Mouse (Mus musculus): ENCODE results near the gene Esf1.
"Not testable (repeated sequence)": the region's sequence is repeated elsewhere in the genome, so short reads cannot be mapped to it uniquely, and the experiment has no call there.

Esf1 gene

GRCm38 (mm10) chr2:140170127-140170802 lies at the start of gene Esf1, which contains the start of gene Ndufaf5:
Gene Esf1, minus strand, starts transcription at chr2:140170564.
Gene Ndufaf5, plus strand, starts transcription at chr2:140170649.
- DNase-seq (ENCODE audit: low spot score in 2 of 2), result peak; percentile 97

- no peak for DNase-seq (ENCODE audit: low spot score in 2 of 2)
Observed at GRCm38 (mm10) chr2:140215965-140216364, 45.6 kb upstream of the Esf1 start.

- DNase-seq (ENCODE audit: low spot score in 2 of 2), result no peak
Observed at GRCm38 (mm10) chr2:140215415-140215814, 45.1 kb upstream of the Esf1 start.

- DNase-seq (ENCODE audit: low spot score in 2 of 2), result no peak
Observed at GRCm38 (mm10) chr2:140214519-140215027, 44.2 kb upstream of the Esf1 start.

- no peak for DNase-seq (ENCODE audit: low spot score in 2 of 2)
Observed at GRCm38 (mm10) chr2:140203756-140204155, 33.4 kb upstream of the Esf1 start.

GRCm38 (mm10) chr2:140202573-140202972 lies 32.2 kb upstream of the Esf1 start:
- peak in 1 of 2 experiments; percentile 11 for DNase-seq (ENCODE audit: low spot score in 2 of 2)

- no peak for DNase-seq (ENCODE audit: low spot score in 2 of 2)
Observed at GRCm38 (mm10) chr2:140200713-140201112, 30.3 kb upstream of the Esf1 start.

- DNase-seq (ENCODE audit: low spot score in 2 of 2), result not testable (repeated sequence)
Observed at GRCm38 (mm10) chr2:140185685-140186210, 15.4 kb upstream of the Esf1 start.

GRCm38 (mm10) chr2:140170803-140171553 lies 614 bp upstream of the Esf1 start:
- no peak for DNase-seq (ENCODE audit: low spot score in 2 of 2)

GRCm38 (mm10) chr2:140169057-140169456 lies 1.3 kb downstream of the Esf1 start:
- DNase-seq (ENCODE audit: low spot score in 2 of 2), result no peak

GRCm38 (mm10) chr2:140163351-140163854 lies 7.0 kb downstream of the Esf1 start:
- DNase-seq (ENCODE audit: low spot score in 2 of 2), result no peak

- no peak for DNase-seq (ENCODE audit: low spot score in 2 of 2)
Observed at GRCm38 (mm10) chr2:140159186-140159730, 11.1 kb downstream of the Esf1 start.

GRCm38 (mm10) chr2:140151743-140152142 lies 18.6 kb downstream of the Esf1 start, which contains the start of gene Gm17374:
Gene Gm17374, plus strand, starts transcription at chr2:140152043.
- DNase-seq (ENCODE audit: low spot score in 2 of 2), result not testable (repeated sequence)

GRCm38 (mm10) chr2:140125516-140125915 lies 44.8 kb downstream of the Esf1 start:
- DNase-seq (ENCODE audit: low spot score in 2 of 2), result no peak

GRCm38 (mm10) chr2:140113851-140114250 lies 56.5 kb downstream of the Esf1 start:
- peak; percentile 26 to 32 for DNase-seq (ENCODE audit: low spot score in 2 of 2)

- no peak for DNase-seq (ENCODE audit: low spot score in 2 of 2)
Observed at GRCm38 (mm10) chr2:140108945-140109344, 61.4 kb downstream of the Esf1 start.

GRCm38 (mm10) chr2:140107641-140108040 lies 62.7 kb downstream of the Esf1 start:
- DNase-seq (ENCODE audit: low spot score in 2 of 2), result no peak

- DNase-seq (ENCODE audit: low spot score in 2 of 2), result peak in 1 of 2 experiments; percentile 2
Observed at GRCm38 (mm10) chr2:140104951-140105350, 65.4 kb downstream of the Esf1 start.

GRCm38 (mm10) chr2:140100551-140101474 lies 69.6 kb downstream of the Esf1 start:
- no peak for DNase-seq (ENCODE audit: low spot score in 2 of 2)

GRCm38 (mm10) chr2:140099971-140100370 lies 70.4 kb downstream of the Esf1 start:
- DNase-seq (ENCODE audit: low spot score in 2 of 2), result no peak

GRCm38 (mm10) chr2:140097131-140097591 lies 73.2 kb downstream of the Esf1 start:
- no peak for DNase-seq (ENCODE audit: low spot score in 2 of 2)
